Mouse (Mus musculus) embryonic facial prominence, embryonic 12.5 days (tissue): ENCODE measurements at regions not wholly inside any gene's neighbourhood (a gene's known extent, or its start where the extent isn't known, plus 50 kb on each side); places are given as distances from the start of the nearest gene placed in this dataset.

ENCODE experiments used
- ATAC-seq: fragments of 200-750 bp; cut with Nextera tagmentation; 2 replicates; pipeline ENCODE4 v1.8.0; 2017; ENCODE audit not compliant: insufficient number of reproducible peaks, insufficient read depth, low FRiP score, low TSS enrichment
- H3K27ac ChIP-seq: fragments of 300-500 bp; sonication (generic); 2 replicates; pipeline ENCODE4 v1.5.1; 2016; ENCODE audit warnings: mild to moderate bottlenecking
- H3K27me3 ChIP-seq: fragments of 300-500 bp; sonication (generic); 2 replicates; pipeline ENCODE4 v1.6.1; 2016; ENCODE audit warnings: mild to moderate bottlenecking, moderate library complexity
- H3K36me3 ChIP-seq: fragments of 300-500 bp; sonication (generic); 2 replicates; pipeline ENCODE4 v1.6.1; 2016; ENCODE audit warnings: mild to moderate bottlenecking
- H3K4me1 ChIP-seq: fragments of 300-500 bp; sonication (generic); 2 replicates; pipeline ENCODE4 v1.6.1; 2016
- H3K4me2 ChIP-seq: fragments of 300-500 bp; sonication (generic); replicated peaks from 2 replicates; pipeline ENCODE4 v1.6.1; 2016; ENCODE audit warnings: mild to moderate bottlenecking, moderate library complexity
- H3K4me3 ChIP-seq: fragments of 300-500 bp; sonication (generic); 2 replicates; pipeline ENCODE4 v1.5.1; 2016; ENCODE audit warnings: mild to moderate bottlenecking
- H3K9ac ChIP-seq: fragments of 300-500 bp; sonication (generic); 2 replicates; pipeline ENCODE4 v1.6.1; 2016; ENCODE audit warnings: mild to moderate bottlenecking, moderate library complexity
- H3K9me3 ChIP-seq: fragments of 300-500 bp; sonication (generic); 2 replicates; pipeline ENCODE4 v1.6.1; 2016; ENCODE audit warnings: mild to moderate bottlenecking, moderate library complexity
- WGBS: fragments of 180-500 bp; shearing (Covaris S2); methylation state at CpG from one replicate; pipeline ENCODE4 v1.1.7; 2016; 5-methylcytosine and 5-hydroxymethylcytosine counted together

GRCm38 (mm10) chr1:90356567-90356966, 152.8 kb downstream of the Ackr3 start:
- peaks cover 20% of the 10 kb centered on the region for H3K4me1 ChIP-seq
- H3K9me3 ChIP-seq: no peaks in the 10 kb centered on the region
- no peak overlapping the region for H3K27ac ChIP-seq
- no peak overlapping the region for H3K4me2 ChIP-seq
- no peak overlapping the region for H3K9ac ChIP-seq
- no peaks in the 10 kb centered on the region for H3K27me3 ChIP-seq
- 77% methylated on average over 3 of the region's 3 CpGs for WGBS
- H3K4me3 ChIP-seq: no peak overlapping the region
- H3K36me3 ChIP-seq: no peaks in the 10 kb centered on the region
- no peak for ATAC-seq

- Histone ChIP-seq H3K4me2 (no peak overlapping the region), H3K27ac (no peak overlapping the region), H3K36me3 (no peaks in the 10 kb centered on the region), H3K27me3 (no peaks in the 10 kb centered on the region), H3K9me3 (no peaks in the 10 kb centered on the region), H3K4me3 (no peak overlapping the region), H3K9ac (no peak overlapping the region), H3K4me1 (peaks cover 12% of the 10 kb centered on the region; the same call in 1 of the 2 replicates)
- ATAC-seq: no peak
These were observed 153.6 kb downstream of the Ackr3 start for GRCm38 (mm10) chr1:90357391-90357790.

GRCm38 (mm10) chr1:90358971-90359370, 155.2 kb downstream of the Ackr3 start:
- 75% methylated on average over 2 of the region's 2 CpGs for WGBS
- ATAC-seq: no peak
- Histone ChIP-seq H3K27me3 (no peaks in the 10 kb centered on the region), H3K27ac (no peak overlapping the region), H3K4me2 (no peak overlapping the region), H3K36me3 (no peaks in the 10 kb centered on the region), H3K4me1 (0 out of 2 replicates have a peak, but pooled peaks cover 4% of the 10 kb centered on the region), H3K9ac (no peak overlapping the region), H3K4me3 (no peak overlapping the region), H3K9me3 (no peaks in the 10 kb centered on the region)

- ATAC-seq: no peak
- Histone ChIP-seq H3K4me2 (no peak overlapping the region), H3K27me3 (no peaks in the 10 kb centered on the region), H3K36me3 (no peaks in the 10 kb centered on the region), H3K4me1 (0 out of 2 replicates have a peak, but pooled peaks cover 4% of the 10 kb centered on the region), H3K4me3 (no peak overlapping the region), H3K9me3 (no peaks in the 10 kb centered on the region), H3K9ac (no peak overlapping the region), H3K27ac (no peak overlapping the region)
- WGBS: 73% methylated on average over 3 of the region's 3 CpGs
These were observed 156.3 kb downstream of the Ackr3 start for GRCm38 (mm10) chr1:90360065-90360464.

- Histone ChIP-seq H3K27me3 (no peaks in the 10 kb centered on the region), H3K9me3 (no peaks in the 10 kb centered on the region), H3K27ac (no peak overlapping the region), H3K4me3 (no peak overlapping the region), H3K9ac (no peak overlapping the region), H3K4me1 (no peaks in the 10 kb centered on the region), H3K4me2 (no peak overlapping the region), H3K36me3 (no peaks in the 10 kb centered on the region)
- WGBS: 76% methylated on average over 4 of the region's 4 CpGs
- no peak for ATAC-seq
These were observed 160.7 kb downstream of the Ackr3 start for GRCm38 (mm10) chr1:90364444-90364843.

- H3K9me3 ChIP-seq: no peaks in the 10 kb centered on the region
- 68% methylated on average over 10 of the region's 10 CpGs for WGBS
- H3K27ac ChIP-seq: no peak overlapping the region
- no peaks in the 10 kb centered on the region for H3K4me1 ChIP-seq
- no peaks in the 10 kb centered on the region for H3K36me3 ChIP-seq
- no peak overlapping the region for H3K9ac ChIP-seq
- no peaks in the 10 kb centered on the region for H3K27me3 ChIP-seq
- H3K4me2 ChIP-seq: no peak overlapping the region
- H3K4me3 ChIP-seq: no peak overlapping the region
- no peak for ATAC-seq
These were observed 164.8 kb downstream of the Ackr3 start for GRCm38 (mm10) chr1:90368581-90368980.

GRCm38 (mm10) chr1:90369287-90369686, 165.5 kb downstream of the Ackr3 start:
- ATAC-seq: no peak
- WGBS: 65% methylated on average over 2 of the region's 2 CpGs
- Histone ChIP-seq H3K4me3 (no peak overlapping the region), H3K27ac (no peak overlapping the region), H3K4me2 (no peak overlapping the region), H3K27me3 (no peaks in the 10 kb centered on the region), H3K9ac (no peak overlapping the region), H3K9me3 (no peaks in the 10 kb centered on the region), H3K4me1 (no peaks in the 10 kb centered on the region), H3K36me3 (no peaks in the 10 kb centered on the region)

GRCm38 (mm10) chr1:90370766-90371165, 167.0 kb downstream of the Ackr3 start:
- Histone ChIP-seq H3K36me3 (no peaks in the 10 kb centered on the region), H3K4me1 (0 out of 2 replicates have a peak, but pooled peaks cover 3% of the 10 kb centered on the region), H3K27ac (no peak overlapping the region), H3K9me3 (no peaks in the 10 kb centered on the region), H3K4me2 (no peak overlapping the region), H3K4me3 (no peak overlapping the region), H3K9ac (no peak overlapping the region), H3K27me3 (no peaks in the 10 kb centered on the region)
- WGBS: 79% methylated on average over 5 of the region's 5 CpGs
- ATAC-seq: no peak

- Histone ChIP-seq H3K4me3 (no peak overlapping the region), H3K4me2 (no peak overlapping the region), H3K9ac (no peak overlapping the region), H3K27ac (no peak overlapping the region), H3K27me3 (no peaks in the 10 kb centered on the region), H3K36me3 (no peaks in the 10 kb centered on the region), H3K9me3 (no peaks in the 10 kb centered on the region), H3K4me1 (0 out of 2 replicates have a peak, but pooled peaks cover 3% of the 10 kb centered on the region)
- WGBS: 83% methylated on average over 5 of the region's 5 CpGs
- ATAC-seq: no peak
These were observed 169.2 kb downstream of the Ackr3 start for GRCm38 (mm10) chr1:90373001-90373400.

- no peak overlapping the region for H3K27ac ChIP-seq
- no peak overlapping the region for H3K4me2 ChIP-seq
- ATAC-seq: no peak
- no peaks in the 10 kb centered on the region for H3K27me3 ChIP-seq
- H3K36me3 ChIP-seq: no peaks in the 10 kb centered on the region
- H3K9me3 ChIP-seq: no peaks in the 10 kb centered on the region
- H3K4me1 ChIP-seq: peaks cover 3% of the 10 kb centered on the region; the same call in 1 of the 2 replicates
- 63% methylated on average over 12 of the region's 12 CpGs for WGBS
- H3K4me3 ChIP-seq: no peak overlapping the region
- no peak overlapping the region for H3K9ac ChIP-seq
These were observed 170.7 kb downstream of the Ackr3 start for GRCm38 (mm10) chr1:90374517-90374916.

GRCm38 (mm10) chr1:90380034-90380705, 176.4 kb downstream of the Ackr3 start:
- Histone ChIP-seq H3K4me3 (no peak overlapping the region), H3K4me2 (no peak overlapping the region), H3K4me1 (no peaks in the 10 kb centered on the region; the same call in 1 of the 2 replicates), H3K9ac (no peak overlapping the region), H3K27me3 (no peaks in the 10 kb centered on the region), H3K27ac (no peak overlapping the region), H3K9me3 (no peaks in the 10 kb centered on the region), H3K36me3 (no peaks in the 10 kb centered on the region)
- ATAC-seq: no peak
- 87% methylated on average over 9 of the region's 9 CpGs for WGBS

- WGBS: 65% methylated on average over 11 of the region's 11 CpGs
- no peak for ATAC-seq
These were observed 179.2 kb downstream of the Ackr3 start for GRCm38 (mm10) chr1:90382941-90383470.

More at GRCm38 (mm10) chr1:90382941-90383470, 179.2 kb downstream of the Ackr3 start:
- Histone ChIP-seq H3K27ac (no peak overlapping the region), H3K4me3 (no peak overlapping the region), H3K27me3 (no peaks in the 10 kb centered on the region), H3K4me1 (no peaks in the 10 kb centered on the region; the same call in 1 of the 2 replicates), H3K9me3 (no peaks in the 10 kb centered on the region), H3K4me2 (no peak overlapping the region), H3K9ac (no peak overlapping the region), H3K36me3 (no peaks in the 10 kb centered on the region)
